Mouse (Mus musculus) erythroblast, adult 5-6 weeks (primary cell): ENCODE measurements around the gene Sucnr1. TPM values are rescaled to one million over a fixed set of nuclear protein-coding genes. Genes with fewer than 3 reads are reported as not detected.
"Not testable (repeated sequence)": the region's sequence is repeated elsewhere in the genome, so short reads cannot be mapped to it uniquely, and the experiment has no call there.

Source experiments
- ATAC-seq: replicated peaks from 2 replicates; pipeline ENCODE4 v1.8.0; 2016; ENCODE audit warnings: moderate number of reproducible peaks, mild to moderate bottlenecking, moderate TSS enrichment, inconsistent platforms; ENCODE audit not compliant: poor library complexity, low FRiP score, severe bottlenecking
- total RNA-seq, 2 experiments: library from RNA; stranded (forward) in 1 of 2; stranded (reverse) in 1 of 2; fragments of 150-400 nt in 1 of 2; fragments of 200-764, 138-1000 nt in 1 of 2; gene quantifications; 2 replicates each; pipeline versions ENCODE4 v1.2.3 to v1.2.4; 2015 to 2017; ENCODE audit warnings: low replicate concordance in 2 of 2

The Sucnr1 gene
- total RNA-seq (2015; ENCODE audit: low replicate concordance) (not detected in 2 replicates), total RNA-seq (2017; ENCODE audit: low replicate concordance) (1.3 TPM in 1 of 2 replicates, not detected in the other)

GRCm38 (mm10) chr3:60081648-60082047 lies at the start of gene Sucnr1:
Gene Sucnr1, plus strand, starts transcription at chr3:60081869.
- no peak for ATAC-seq

DNA sequence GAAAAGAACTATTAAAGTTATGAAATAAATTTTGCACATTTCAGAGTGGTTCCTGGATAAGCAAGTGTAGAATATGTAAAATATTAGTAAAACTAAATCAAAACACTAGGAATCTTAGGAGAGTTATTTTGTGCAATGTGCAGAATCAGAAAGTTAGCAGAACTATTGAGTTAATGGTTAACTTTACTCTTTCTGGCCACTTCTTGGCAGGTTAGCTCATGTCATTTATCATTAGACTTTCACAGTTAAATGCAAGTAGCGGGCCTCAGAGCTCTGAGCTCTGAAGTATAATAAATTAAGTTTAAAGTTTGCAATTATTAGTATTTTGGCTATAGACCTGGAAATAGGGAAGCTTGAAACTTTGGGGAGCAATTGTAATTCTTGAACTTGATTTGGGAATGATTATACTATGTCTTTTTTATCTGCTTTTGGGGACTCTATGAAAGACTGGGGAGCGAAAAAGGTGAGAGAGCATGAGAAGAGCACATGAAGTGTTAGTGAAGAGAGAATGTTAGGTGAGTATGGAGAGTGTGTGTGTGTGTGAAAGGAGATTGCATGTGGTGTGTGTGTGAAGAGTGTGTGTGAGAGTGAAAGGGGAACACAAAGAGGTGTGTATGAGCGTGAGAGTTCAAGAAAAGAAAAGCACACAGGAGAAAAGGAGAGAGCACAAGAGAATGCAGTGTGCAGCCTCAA lies 35.3 kb upstream of the Sucnr1 start:
- no peak for ATAC-seq

GRCm38 (mm10) chr3:60053231-60053927 lies 28.3 kb upstream of the Sucnr1 start:
- ATAC-seq: no peak

GRCm38 (mm10) chr3:60053931-60054330 lies 27.7 kb upstream of the Sucnr1 start:
- no peak for ATAC-seq

GRCm38 (mm10) chr3:60056451-60056850 lies 25.2 kb upstream of the Sucnr1 start:
- ATAC-seq: no peak

GRCm38 (mm10) chr3:60057070-60057808 lies 24.4 kb upstream of the Sucnr1 start:
- ATAC-seq: no peak

DNA sequence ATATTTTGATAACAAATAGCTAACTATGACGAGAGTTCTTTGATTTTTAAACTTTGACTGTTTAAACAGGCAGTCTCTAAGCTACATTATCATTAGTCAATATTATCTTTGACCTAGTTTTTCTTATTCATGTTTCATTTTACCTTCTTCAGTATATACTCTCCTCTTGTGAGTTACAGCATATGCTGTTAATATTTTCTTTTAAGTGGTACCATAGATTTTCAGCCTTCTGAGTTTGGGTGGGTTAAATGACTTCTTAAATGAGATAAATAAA lies 23.9 kb upstream of the Sucnr1 start:
- no peak for ATAC-seq

- no peak for ATAC-seq
These were observed 2.7 kb upstream of the Sucnr1 start for GRCm38 (mm10) chr3:60078883-60079415.

DNA sequence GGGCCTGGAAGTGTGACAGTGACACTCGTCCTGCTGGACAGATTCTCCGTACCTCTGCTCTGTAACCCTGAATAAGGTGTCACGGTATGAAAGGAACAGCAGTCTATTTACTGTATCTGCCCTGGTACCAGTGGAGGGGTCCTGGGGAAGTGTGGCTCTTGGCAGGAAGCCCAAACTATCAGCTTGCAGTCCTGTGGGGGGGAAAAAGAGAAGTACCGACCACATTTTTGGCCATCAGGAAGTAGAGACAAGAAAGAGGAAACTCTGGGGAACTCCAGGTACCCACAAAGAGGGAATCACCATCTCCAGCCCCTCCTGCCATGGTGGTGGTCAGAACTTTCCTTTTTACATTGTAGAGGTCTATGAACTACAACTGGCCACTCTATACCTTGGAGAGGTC lies 1.1 kb upstream of the Sucnr1 start:
- ATAC-seq: no peak

- no peak for ATAC-seq
These were observed 1.1 kb downstream of the Sucnr1 start for GRCm38 (mm10) chr3:60082746-60083145.

DNA sequence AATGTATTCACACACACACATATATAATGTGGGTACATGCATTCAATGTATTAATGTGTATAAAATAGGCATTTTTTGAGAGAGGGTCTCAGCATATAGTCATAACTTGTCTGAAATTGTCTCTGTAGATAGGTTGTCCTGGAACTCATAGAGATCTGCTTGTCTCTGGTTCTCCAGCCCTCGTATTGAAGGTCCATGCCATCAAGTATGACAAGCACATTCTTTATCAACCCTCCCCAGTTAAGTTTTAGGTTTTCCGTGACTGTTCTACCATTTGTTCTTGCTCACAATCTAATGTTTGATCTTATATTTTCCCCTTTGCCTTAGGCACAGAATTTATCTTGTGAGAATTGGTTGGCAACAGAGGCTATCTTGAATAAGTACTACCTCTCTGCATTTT lies 4.1 kb downstream of the Sucnr1 start:
- ATAC-seq: no peak

- no peak for ATAC-seq
These were observed 9.7 kb downstream of the Sucnr1 start for GRCm38 (mm10) chr3:60091321-60091720.

GRCm38 (mm10) chr3:60094386-60095156 lies 12.9 kb downstream of the Sucnr1 start:
- no peak for ATAC-seq

DNA sequence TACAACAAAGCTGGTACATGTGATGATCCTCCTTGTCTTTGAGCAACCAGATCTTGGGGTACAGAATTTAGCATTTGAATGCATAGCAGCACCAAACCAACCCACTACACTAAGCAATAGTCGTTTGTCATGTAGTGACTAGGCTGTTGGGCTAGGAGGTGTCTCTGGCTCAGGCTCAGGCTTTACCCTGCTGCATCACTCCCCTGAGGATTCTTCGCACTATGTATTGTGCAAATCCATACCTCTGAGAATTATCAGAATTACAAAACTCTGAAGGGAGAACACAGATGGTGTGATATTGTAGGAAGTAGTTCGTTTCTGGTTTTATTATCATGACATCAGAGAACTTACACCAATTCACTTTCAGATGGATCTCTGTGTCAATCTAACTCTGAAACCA lies 15.3 kb downstream of the Sucnr1 start:
- no peak for ATAC-seq

- no peak for ATAC-seq
These were observed 15.8 kb downstream of the Sucnr1 start for GRCm38 (mm10) chr3:60097485-60097884.

DNA sequence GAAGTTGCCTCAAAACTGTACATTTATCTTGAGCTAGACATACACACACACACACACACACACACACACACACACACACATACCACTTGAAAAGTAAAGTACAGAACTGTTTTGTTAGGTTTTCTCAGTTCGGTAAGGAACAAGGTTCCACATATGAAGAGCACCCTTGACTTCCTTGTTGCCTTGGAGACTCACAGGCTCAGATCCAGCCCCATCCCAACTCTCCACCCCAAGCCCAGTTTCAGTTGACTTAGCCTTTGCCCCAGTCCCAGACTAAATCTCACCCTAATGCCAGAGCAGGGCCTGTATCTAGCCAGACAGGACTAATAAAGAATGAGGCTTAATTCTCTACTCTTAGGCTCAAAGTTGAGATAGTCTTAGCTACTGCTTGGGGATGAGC lies 16.9 kb downstream of the Sucnr1 start:
- no peak for ATAC-seq

GRCm38 (mm10) chr3:60104462-60105109 lies 22.9 kb downstream of the Sucnr1 start:
- no peak for ATAC-seq

- not testable (repeated sequence) for ATAC-seq
These were observed 24.8 kb downstream of the Sucnr1 start for GRCm38 (mm10) chr3:60106446-60106845.

DNA sequence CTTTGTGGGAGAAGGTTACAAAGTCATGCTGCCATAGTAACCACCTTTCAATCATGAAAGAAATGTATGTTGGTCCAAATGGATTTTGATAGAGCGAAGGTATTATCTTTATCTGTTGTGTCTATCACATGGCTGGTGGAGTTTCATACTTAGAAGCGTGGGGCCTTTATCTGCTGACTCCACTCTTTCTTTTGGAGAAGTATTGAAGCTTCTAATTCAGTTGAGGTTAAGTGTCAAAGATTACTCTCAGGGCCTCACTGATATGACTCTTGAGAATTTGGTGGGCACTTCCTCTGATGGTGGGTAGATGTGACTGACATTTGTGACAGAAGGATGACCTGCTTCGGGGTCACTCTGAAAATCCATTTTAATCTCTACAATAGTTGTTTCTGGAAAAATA lies 26.1 kb downstream of the Sucnr1 start:
- no peak for ATAC-seq
